Mouse (Mus musculus) forebrain, embryonic 14.5 days (tissue): ENCODE data around the gene Tmcc1. TPM values are rescaled to one million over a fixed set of nuclear protein-coding genes. Genes with fewer than 3 reads are reported as not detected.

Experiments
- ATAC-seq: fragments of 200-750 bp; cut with Nextera tagmentation; 2 replicates; pipeline ENCODE4 v1.8.0; 2017; ENCODE audit warnings: mild to moderate bottlenecking, moderate library complexity
- DNase-seq: peaks from one replicate; pipeline ENCODE4 v3.0.0-alpha.2; 2015; ENCODE audit warnings: low spot score
- H3K27ac ChIP-seq: fragments of 300-500 bp; sonication (generic); 2 replicates; pipeline ENCODE4 v1.5.1; 2014; ENCODE audit warnings: low read depth, mild to moderate bottlenecking, control low read depth, low read length, moderate library complexity
- H3K27me3 ChIP-seq: fragments of 300-500 bp; sonication (generic); replicated peaks from 2 replicates; pipeline ENCODE4 v1.6.1; 2014; ENCODE audit warnings: low read length, control low read depth, mixed read lengths; ENCODE audit not compliant: control insufficient read depth, insufficient read depth
- H3K36me3 ChIP-seq: fragments of 300-500 bp; sonication (generic); 2 replicates; pipeline ENCODE4 v1.6.1; 2014; ENCODE audit warnings: low read length, control low read depth; ENCODE audit not compliant: control insufficient read depth, insufficient read depth
- H3K4me1 ChIP-seq: fragments of 300-500 bp; sonication (generic); 2 replicates; pipeline ENCODE4 v1.6.1; 2014; ENCODE audit warnings: antibody characterized with exemption, low read length, control low read depth; ENCODE audit not compliant: control insufficient read depth, insufficient read depth
- H3K4me2 ChIP-seq: fragments of 300-500 bp; sonication (generic); 2 replicates; pipeline ENCODE4 v1.6.1; 2014; ENCODE audit warnings: mild to moderate bottlenecking, control low read depth, low read length
- H3K4me3 ChIP-seq: fragments of 300-500 bp; sonication (generic); 2 replicates; pipeline ENCODE4 v1.5.1; 2014; ENCODE audit warnings: low read depth, low read length, control low read depth
- H3K9ac ChIP-seq: fragments of 300-500 bp; sonication (generic); 2 replicates; pipeline ENCODE4 v1.6.1; 2014; ENCODE audit warnings: mild to moderate bottlenecking, low read length, control low read depth, moderate library complexity
- H3K9me3 ChIP-seq: fragments of 300-500 bp; sonication (generic); replicated peaks from 2 replicates; pipeline ENCODE4 v1.6.1; 2016; ENCODE audit warnings: low read length, control low read depth, mixed read lengths; ENCODE audit not compliant: control insufficient read depth
- WGBS: fragments of 180-500 bp; shearing (Covaris S2); extraction: QIAGEN DNeasy Blood & Tissue Kit; methylation state at CpG from one replicate; pipeline ENCODE4 v1.1.7; 2014; 5-methylcytosine and 5-hydroxymethylcytosine counted together
- polyA plus RNA-seq: library from polyadenylated mRNA; unstranded; fragments of >200 nt; fragmentation: Nextera tagmentation; extraction: Ambion mirVana; gene quantifications from 2 replicates; pipeline ENCODE4 v1.2.1, GENCODE M21; 2014

Tmcc1 gene
- polyA plus RNA-seq, 1 experiment from 2014 or later: 22.7 TPM

DNA sequence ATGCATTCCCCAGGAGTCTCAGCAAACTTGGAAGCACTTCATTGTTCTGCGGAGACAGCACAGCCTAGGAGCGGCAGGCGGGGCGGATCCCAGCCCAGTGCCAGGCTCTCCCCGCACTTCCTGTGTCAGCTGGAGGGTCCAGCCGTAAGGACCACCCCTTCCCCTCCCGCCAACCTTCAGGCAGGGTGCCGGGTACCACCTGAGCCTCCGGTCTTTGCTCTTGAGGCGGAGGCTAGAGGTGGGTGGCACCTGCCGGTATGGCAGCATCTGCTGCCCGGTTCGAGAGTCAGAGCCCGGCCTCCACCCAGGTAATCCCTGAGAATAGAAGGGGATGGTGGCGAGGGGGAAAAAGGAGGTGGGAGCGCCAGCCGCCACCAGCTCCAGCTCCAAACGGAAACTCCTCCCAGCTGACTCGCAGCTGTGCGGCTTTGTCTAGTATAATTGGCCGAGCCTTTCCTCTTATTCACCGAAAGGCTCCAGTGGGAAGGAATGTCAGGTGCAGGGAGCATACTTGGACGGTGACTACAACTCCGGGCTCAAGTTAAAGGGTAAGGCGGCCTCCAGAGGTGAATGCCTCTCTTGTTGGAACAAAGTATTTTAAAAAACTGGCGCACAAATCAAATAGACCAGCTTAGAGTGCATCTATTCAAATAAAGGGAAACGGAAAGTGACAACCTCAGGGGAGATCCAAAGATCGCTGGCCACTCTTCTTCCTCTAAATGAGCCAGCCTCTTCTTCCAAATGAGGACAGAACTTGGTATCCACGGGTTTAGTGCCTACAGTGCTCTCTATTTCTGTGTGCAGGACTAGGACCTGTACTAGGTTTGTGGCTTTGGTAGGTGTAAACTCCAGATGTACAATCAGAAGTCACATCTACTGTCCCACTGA is 85.6 kb downstream of the Tmcc1 start:
- Histone ChIP-seq H3K4me2 (peak overlapping the region; percentile 75), H3K4me1 (peaks cover 12% of the 10 kb centered on the region; the same call in 1 of the 2 replicates), H3K36me3 (no peaks in the 10 kb centered on the region), H3K9ac (peak overlapping the region; percentile 84), H3K4me3 (peak overlapping the region; percentile 65), H3K27ac (peak overlapping the region; percentile 87), H3K27me3 (no peaks in the 10 kb centered on the region), H3K9me3 (no peaks in the 10 kb centered on the region)
- WGBS: 2% methylated on average over 29 of the region's 29 CpGs
- ATAC-seq (peak; percentile 98), DNase-seq (peak; percentile 81)

DNA sequence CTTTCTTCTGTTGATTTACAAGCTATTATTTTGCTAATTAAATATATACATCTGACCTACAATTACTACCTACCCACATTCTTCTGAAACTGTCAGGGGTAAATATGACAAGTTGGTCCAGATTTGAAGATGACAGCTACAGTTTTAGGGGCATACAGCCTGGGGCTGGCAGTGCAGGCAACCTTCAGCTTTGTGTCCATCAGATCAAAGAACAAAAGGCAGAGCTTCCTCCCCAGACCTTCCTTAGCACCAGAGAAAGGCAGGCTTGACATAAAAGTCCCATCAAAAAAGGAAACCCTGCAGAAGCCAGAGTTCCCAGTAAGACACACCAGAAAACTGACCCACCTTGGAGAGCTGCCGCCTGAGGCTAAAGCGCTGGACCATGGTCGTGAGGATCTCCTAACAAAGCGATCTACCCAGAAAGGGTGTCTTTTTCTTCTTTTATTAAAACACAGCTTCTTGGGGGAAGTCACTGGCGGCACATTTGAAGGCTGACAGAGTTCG is 86.3 kb downstream of the Tmcc1 start:
- peaks cover 12% of the 10 kb centered on the region; the same call in 1 of the 2 replicates for H3K4me1 ChIP-seq
- no peaks in the 10 kb centered on the region for H3K9me3 ChIP-seq
- H3K36me3 ChIP-seq: no peaks in the 10 kb centered on the region
- no peak for DNase-seq
- ATAC-seq: peak; percentile 38
- 7% methylated on average over 6 of the region's 6 CpGs for WGBS
- H3K9ac ChIP-seq: peak overlapping the region; percentile 84
- H3K4me3 ChIP-seq: peak overlapping the region; percentile 65
- peak overlapping the region; percentile 87 for H3K27ac ChIP-seq
- H3K27me3 ChIP-seq: no peaks in the 10 kb centered on the region
- peak overlapping the region; percentile 75 for H3K4me2 ChIP-seq

DNA sequence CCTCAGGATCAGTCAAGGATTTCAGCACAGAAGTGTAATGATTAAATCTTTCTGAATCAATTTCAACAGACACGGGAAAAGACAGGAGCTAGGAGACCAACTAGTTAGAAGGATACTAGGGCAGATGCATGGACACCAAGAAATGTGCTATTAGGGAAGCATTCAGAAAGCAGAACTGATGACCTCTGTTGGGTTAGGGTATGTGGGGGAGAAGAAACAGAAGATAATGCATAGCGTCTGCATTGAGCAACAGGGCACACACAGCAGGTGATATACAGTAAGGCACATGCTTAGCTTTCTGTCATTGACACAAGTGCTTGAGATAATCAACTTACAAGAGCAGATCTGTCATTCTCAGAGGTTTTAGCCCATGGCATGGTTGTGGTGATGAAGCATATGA is 95.7 kb downstream of the Tmcc1 start:
- Histone ChIP-seq H3K9me3 (no peaks in the 10 kb centered on the region), H3K4me3 (no peak overlapping the region), H3K27ac (no peak overlapping the region), H3K4me1 (no peaks in the 10 kb centered on the region), H3K9ac (no peak overlapping the region), H3K36me3 (no peaks in the 10 kb centered on the region), H3K4me2 (no peak overlapping the region), H3K27me3 (no peaks in the 10 kb centered on the region)
- WGBS: 99% methylated on average over 2 of the region's 2 CpGs
- no peak for ATAC-seq
- no peak for DNase-seq

DNA sequence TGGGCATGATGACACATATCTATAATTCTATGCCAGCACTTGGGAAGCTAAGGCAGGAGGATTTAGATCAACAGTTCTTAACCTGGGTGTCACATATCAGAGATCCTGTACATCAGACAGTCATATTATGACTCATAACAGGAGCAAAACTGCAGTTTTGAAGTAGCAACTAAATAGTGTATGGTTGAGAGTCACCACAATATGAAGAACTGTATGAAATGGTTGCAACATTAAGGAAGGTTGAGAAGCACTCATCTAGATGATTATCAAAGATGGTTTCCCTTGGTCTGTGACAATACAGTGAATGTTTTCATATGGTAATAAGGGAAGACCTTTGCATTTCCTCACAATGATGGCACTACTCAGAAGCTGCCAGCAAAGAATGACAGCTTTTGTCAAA is 103.9 kb downstream of the Tmcc1 start:
- no peak for ATAC-seq
- no peak for DNase-seq
- H3K9ac ChIP-seq: no peak overlapping the region

DNA sequence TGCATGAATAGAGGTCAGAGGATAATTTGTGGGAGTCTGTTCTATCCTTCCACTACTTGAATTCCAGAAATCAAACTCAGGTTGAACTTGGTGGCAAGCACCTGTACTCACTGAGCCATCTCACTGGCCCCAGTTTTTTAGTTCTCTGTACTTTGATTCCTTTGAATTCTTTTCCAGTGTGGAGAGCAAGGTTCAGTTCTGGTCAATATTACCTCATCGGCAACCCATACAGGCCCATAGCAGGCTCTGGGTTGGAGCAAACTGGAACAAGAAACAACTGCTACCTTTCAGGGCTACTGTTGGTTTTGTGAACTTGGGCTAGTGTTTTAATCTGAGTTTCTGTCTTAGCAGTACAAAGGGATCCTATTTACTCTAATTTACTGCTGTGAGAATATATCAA is 107.2 kb downstream of the Tmcc1 start:
- no peaks in the 10 kb centered on the region for H3K36me3 ChIP-seq
- H3K4me1 ChIP-seq: no peaks in the 10 kb centered on the region
- H3K9me3 ChIP-seq: no peaks in the 10 kb centered on the region
- no peak overlapping the region for H3K9ac ChIP-seq
- H3K4me3 ChIP-seq: no peak overlapping the region
- no peak overlapping the region for H3K27ac ChIP-seq
- WGBS: 100% methylated on average over 1 of the region's 1 CpGs
- ATAC-seq (no peak), DNase-seq (no peak)
- no peaks in the 10 kb centered on the region for H3K27me3 ChIP-seq
- H3K4me2 ChIP-seq: no peak overlapping the region

More for the DNA sequence above, 103.9 kb downstream of the Tmcc1 start:
- Histone ChIP-seq H3K4me1 (no peaks in the 10 kb centered on the region), H3K27ac (no peak overlapping the region), H3K9me3 (no peaks in the 10 kb centered on the region), H3K4me3 (no peak overlapping the region), H3K27me3 (no peaks in the 10 kb centered on the region), H3K4me2 (no peak overlapping the region), H3K36me3 (no peaks in the 10 kb centered on the region)

DNA sequence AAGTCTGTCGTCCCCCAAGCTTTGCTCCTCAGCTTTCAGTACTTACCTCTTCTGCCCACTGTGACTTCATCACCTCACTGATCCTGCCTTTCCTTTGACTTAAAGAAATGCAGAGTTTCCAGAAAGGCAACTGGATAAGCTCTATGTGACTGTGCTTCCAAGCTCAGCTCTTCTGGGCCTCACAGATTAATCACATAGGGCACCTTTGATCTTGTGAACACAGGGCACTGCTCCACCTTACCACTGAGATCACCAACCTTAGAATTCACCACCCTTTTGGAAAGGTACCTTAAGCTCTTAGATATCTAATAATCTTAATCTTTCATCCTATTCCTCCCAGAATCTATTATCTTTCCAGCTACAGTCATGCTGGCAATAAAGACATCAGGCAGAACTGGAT is 111.0 kb downstream of the Tmcc1 start:
- H3K4me2 ChIP-seq: no peak overlapping the region
- no peak overlapping the region for H3K27ac ChIP-seq
- H3K9ac ChIP-seq: no peak overlapping the region
- no peak overlapping the region for H3K4me3 ChIP-seq
- H3K4me1 ChIP-seq: no peaks in the 10 kb centered on the region
- no peaks in the 10 kb centered on the region for H3K9me3 ChIP-seq
- ATAC-seq (no peak), DNase-seq (no peak)
- WGBS: 73% methylated on average over 1 of the region's 1 CpGs
- H3K36me3 ChIP-seq: no peaks in the 10 kb centered on the region
- H3K27me3 ChIP-seq: no peaks in the 10 kb centered on the region

DNA sequence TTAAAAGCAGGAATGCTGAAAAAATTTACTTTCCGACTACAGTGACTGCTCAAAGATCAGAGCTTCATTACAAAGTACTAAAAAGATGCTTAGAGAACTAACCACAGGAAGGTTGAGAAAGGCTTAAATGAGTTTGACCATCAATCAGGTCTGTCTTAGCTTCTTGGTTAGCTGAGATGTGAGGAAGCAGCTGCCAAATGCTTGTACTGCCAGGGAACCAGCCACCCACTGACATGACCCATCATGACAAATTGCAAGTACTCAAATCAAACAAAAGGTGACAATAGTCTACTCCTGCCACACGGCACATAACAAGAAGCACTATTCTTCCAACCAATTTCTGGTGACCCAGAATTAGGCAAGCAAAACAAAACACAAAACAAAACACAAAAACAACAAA is 111.9 kb downstream of the Tmcc1 start:
- no peak for DNase-seq
- WGBS: 57% methylated on average over 2 of the region's 2 CpGs

DNA sequence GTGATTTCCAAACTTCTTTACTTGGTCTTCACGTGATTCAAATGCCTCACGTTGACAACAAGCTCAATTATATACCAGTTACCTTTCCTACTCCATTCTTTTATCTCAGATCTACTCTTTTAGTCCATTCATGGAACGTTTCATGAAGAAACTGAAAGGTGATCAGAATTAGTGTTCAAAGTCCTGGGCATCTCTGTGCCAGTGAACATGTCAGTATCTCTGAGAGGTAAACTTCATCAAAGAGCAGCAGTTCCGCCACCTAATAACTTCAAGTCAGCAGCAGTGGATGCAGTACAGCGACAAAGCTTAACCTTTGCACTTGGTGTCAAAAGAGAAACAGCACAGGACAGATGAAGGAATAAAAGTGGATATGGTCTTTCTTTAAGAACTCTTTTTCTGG is 112.5 kb downstream of the Tmcc1 start:
- H3K9ac ChIP-seq: no peak overlapping the region
- ATAC-seq: no peak
- H3K36me3 ChIP-seq: no peaks in the 10 kb centered on the region
- no peak overlapping the region for H3K27ac ChIP-seq
- 88% methylated on average over 5 of the region's 5 CpGs for WGBS
- DNase-seq: no peak
- no peak overlapping the region for H3K4me2 ChIP-seq
- no peaks in the 10 kb centered on the region for H3K27me3 ChIP-seq
- no peaks in the 10 kb centered on the region for H3K4me1 ChIP-seq
- H3K4me3 ChIP-seq: no peak overlapping the region
- H3K9me3 ChIP-seq: no peaks in the 10 kb centered on the region

More for the DNA sequence above, 111.9 kb downstream of the Tmcc1 start:
- Histone ChIP-seq H3K27me3 (no peaks in the 10 kb centered on the region), H3K9me3 (no peaks in the 10 kb centered on the region), H3K27ac (no peak overlapping the region), H3K4me3 (no peak overlapping the region), H3K4me2 (no peak overlapping the region), H3K4me1 (no peaks in the 10 kb centered on the region), H3K9ac (no peak overlapping the region), H3K36me3 (no peaks in the 10 kb centered on the region)
- no peak for ATAC-seq

DNA sequence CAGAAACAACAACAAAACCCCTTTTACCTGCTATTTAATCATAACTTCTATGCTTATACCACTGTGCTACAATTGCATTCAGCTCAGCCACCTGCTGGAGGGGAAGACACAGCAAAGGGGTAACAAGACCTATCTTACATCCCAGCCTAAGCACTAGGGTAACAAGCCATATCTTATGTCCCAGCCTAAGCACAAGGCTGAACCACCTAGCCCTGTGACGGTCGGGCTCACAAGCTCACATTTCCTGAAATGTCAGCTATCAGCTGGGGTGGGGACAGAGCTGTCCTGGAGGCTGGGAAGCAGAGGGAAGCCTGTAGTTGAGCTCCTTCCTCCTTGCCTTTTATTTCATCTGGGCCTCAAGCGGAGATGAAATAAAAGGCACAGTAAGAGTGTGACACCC is 115.7 kb downstream of the Tmcc1 start:
- Histone ChIP-seq H3K36me3 (no peaks in the 10 kb centered on the region), H3K4me2 (no peak overlapping the region), H3K4me3 (no peak overlapping the region), H3K27ac (no peak overlapping the region), H3K9ac (no peak overlapping the region), H3K9me3 (no peaks in the 10 kb centered on the region), H3K4me1 (no peaks in the 10 kb centered on the region), H3K27me3 (no peaks in the 10 kb centered on the region)
- 74% methylated on average over 3 of the region's 3 CpGs for WGBS
- ATAC-seq (no peak), DNase-seq (no peak)
